Comparison of ENCODE assay signal across 8 mouse cellular contexts in the genomic region with DNA sequence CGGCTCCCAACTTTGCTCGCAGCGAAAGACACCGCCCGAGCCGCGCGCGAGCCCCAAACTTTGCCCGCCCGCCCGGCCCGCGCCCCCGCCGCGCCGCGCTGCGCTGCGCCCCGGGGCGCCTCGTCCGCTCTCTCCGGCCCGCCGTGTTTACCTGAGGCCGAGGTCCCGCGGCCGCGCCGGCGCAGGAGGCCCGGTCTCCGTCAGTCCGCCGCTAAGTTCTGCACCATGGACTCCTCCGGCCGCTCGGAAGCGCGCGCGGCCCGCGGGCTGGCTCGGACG. TPM values are rescaled to one million over a fixed set of nuclear protein-coding genes. Genes with fewer than 3 reads are reported as not detected.
DNase-seq lines count a peak whose midpoint lies in the region; ATAC-seq and TF ChIP-seq lines count a peak whose summit lies in the region.

No protein-coding gene starts in this region.

- H3K27me3 ChIP-seq in heart, embryonic 10.5 days (ENCODE audit: insufficient read depth, poor library complexity, severe bottlenecking) = no peaks in the 10 kb centered on the region
- no peaks in the 10 kb centered on the region for H3K27me3 ChIP-seq in thymus, adult 2 months (ENCODE audit: control insufficient read depth, insufficient read depth, low read length)
- H3K27me3 ChIP-seq in liver, embryonic 12.5 days (replicated peaks) = no peaks in the 10 kb centered on the region

- peak overlapping the region; percentile 91 for H3K4me3 ChIP-seq in heart, embryonic 10.5 days
- H3K4me3 ChIP-seq in thymus, adult 2 months (ENCODE audit: control insufficient read depth, insufficient read depth, low read length) = peak overlapping the region; percentile 94
- peak overlapping the region; percentile 98 for H3K4me3 ChIP-seq in liver, embryonic 12.5 days

- peak overlapping the region; percentile 100 for H3K9ac ChIP-seq in liver, embryonic 12.5 days

- no peaks in the 10 kb centered on the region for H3K9me3 ChIP-seq in heart, embryonic 10.5 days
- peaks cover 5% of the 10 kb centered on the region; the same call in 1 of the 2 replicates for H3K9me3 ChIP-seq in liver, embryonic 12.5 days (replicated peaks)

- no peak for DNase-seq in heart, embryonic 10.5 days (ENCODE audit: low spot score)
- no peak for DNase-seq in heart, adult 18-20 months
- DNase-seq in thymus, adult 2 months = no peak
- DNase-seq in thymus, postnatal 14 days = no peak
- no peak for DNase-seq in frontal cortex, postnatal 25 days (ENCODE audit: low spot score in 2 of 2)
- no peak for DNase-seq in cerebellum, postnatal 14 days
- DNase-seq in kidney, adult 9 months = no peak

- peaks cover 7% of the 10 kb centered on the region; the same call in 1 of the 2 replicates for H3K36me3 ChIP-seq in heart, embryonic 10.5 days
- no peaks in the 10 kb centered on the region for H3K36me3 ChIP-seq in thymus, adult 2 months (ENCODE audit: control insufficient read depth, insufficient read depth, low read length)
- H3K36me3 ChIP-seq in liver, embryonic 12.5 days = peaks cover 9% of the 10 kb centered on the region

- ATAC-seq in liver, embryonic 12.5 days = no peak

- no peak for TF ChIP-seq POLR2A in thymus, adult 2 months (IDR thresholded peaks at IDR 0.05; ENCODE audit: control insufficient read depth, extremely low read depth, insufficient read depth, low read length, poor library complexity)

- peak overlapping the region; percentile 99 for H3K27ac ChIP-seq in heart, embryonic 10.5 days
- peak overlapping the region; percentile 47 for H3K27ac ChIP-seq in thymus, adult 2 months (ENCODE audit: control insufficient read depth, insufficient read depth, low read length)
- H3K27ac ChIP-seq in liver, embryonic 12.5 days = peak overlapping the region; percentile 100

- peaks cover 20% of the 10 kb centered on the region; the same call in 1 of the 2 replicates for H3K4me1 ChIP-seq in heart, embryonic 10.5 days
- peaks cover 3% of the 10 kb centered on the region; the same call in 1 of the 2 replicates for H3K4me1 ChIP-seq in thymus, adult 2 months (replicated peaks; ENCODE audit: control insufficient read depth, insufficient read depth, low read length)
- H3K4me1 ChIP-seq in liver, embryonic 12.5 days = peaks cover 57% of the 10 kb centered on the region

- under 1% methylated on average over 50 of the region's 50 CpGs for WGBS in heart, embryonic 10.5 days
- under 1% methylated on average over 47 of the region's 50 CpGs for WGBS in thymus, adult 2 months
- WGBS in liver, embryonic 12.5 days (ENCODE audit: insufficient replicate concordance) = 0% methylated on average over 29 of the region's 50 CpGs

- TF ChIP-seq CTCF in thymus, adult 2 months (IDR thresholded peaks at IDR 0.05; ENCODE audit: borderline replicate concordance, control insufficient read depth, extremely low read depth, insufficient read depth, low read length, poor library complexity) = no peak

- peak overlapping the region; percentile 93 for H3K4me2 ChIP-seq in liver, embryonic 12.5 days

RNA-seq across cellular contexts. Expression of gene Scaf11, which starts 0.3 kb away (rescaled TPM):
- 77.2 and 93.0 TPM in 2 replicates for polyA plus RNA-seq in heart, embryonic 10.5 days (2016; fragmentation: Nextera tagmentation; extraction: Ambion mirVana)
- 10 to 100 TPM; 43.9 to 49.4 TPM for total RNA-seq in heart, adult 18-20 months (2021)
- polyA plus RNA-seq in thymus, adult 2 months (2012; rRNA removed) = 32.4 and 38.3 TPM in 2 replicates
- polyA plus RNA-seq in liver, embryonic 12.5 days (2016; fragmentation: Nextera tagmentation; extraction: Ambion mirVana) = 68.8 and 73.0 TPM in 2 replicates

Comparison
In these comparisons a context has a peak if more than half of its experiments do, and no peak if none do; other contexts are left out.
1. H3K27ac ChIP-seq: peak in every context shown above with its lines; median percentile 100 in liver, embryonic 12.5 days; 99 in heart, embryonic 10.5 days; 47 in thymus, adult 2 months.